Comparison of ENCODE assay signal across 8 mouse cellular contexts in the genomic region with DNA sequence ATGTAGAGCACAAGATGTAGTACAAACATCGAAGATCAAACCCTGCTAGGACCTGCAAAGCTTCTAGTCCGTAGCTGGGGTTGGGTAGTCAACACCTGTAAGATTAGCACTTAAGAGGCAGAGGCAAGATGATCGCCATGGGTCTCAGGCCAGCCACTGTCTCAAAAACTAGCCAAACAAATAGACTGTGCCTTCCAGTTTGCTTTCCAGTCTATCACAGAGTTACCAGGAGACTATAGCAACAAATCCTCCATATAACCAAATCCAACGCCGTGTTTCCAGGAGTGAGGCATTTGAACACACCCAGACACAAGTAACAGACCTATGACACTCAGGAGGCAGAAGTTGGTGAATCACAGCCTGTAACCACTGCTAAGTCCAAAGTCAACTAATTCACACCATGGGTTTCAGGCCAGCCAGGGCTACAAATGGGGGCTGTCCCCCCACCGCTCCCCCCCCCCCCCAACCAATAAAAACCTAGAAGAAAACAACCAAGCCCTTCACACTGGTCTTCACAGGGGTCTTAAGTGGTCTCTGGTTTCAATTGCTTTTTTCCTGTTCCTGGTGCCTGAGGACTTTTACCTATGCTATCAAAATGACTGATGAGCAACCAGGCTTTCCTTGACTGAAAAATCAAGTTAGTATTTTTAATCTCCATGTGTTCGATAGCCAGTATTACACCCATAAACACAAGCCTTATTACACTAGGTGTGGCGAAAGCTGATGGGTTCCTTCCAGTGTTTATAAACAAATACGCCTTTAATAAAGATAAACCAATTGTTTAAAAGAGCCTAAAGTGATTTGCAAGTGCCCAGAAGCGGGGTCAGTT. TPM values are rescaled to one million over a fixed set of nuclear protein-coding genes. Genes with fewer than 3 reads are reported as not detected.
DNase-seq lines count a peak whose midpoint lies in the region; ATAC-seq and TF ChIP-seq lines count a peak whose summit lies in the region.

No protein-coding gene starts in this region.

- WGBS in heart, embryonic 13.5 days: 50% methylated on average over 10 of the region's 10 CpGs
- 52% methylated on average over 10 of the region's 10 CpGs for WGBS in liver, postnatal 0 days (ENCODE audit: insufficient replicate concordance)

- H3K27me3 ChIP-seq in heart, embryonic 13.5 days (replicated peaks): no peaks in the 10 kb centered on the region
- H3K27me3 ChIP-seq in G1E (ENCODE audit: insufficient read depth, low read length): no peaks in the 10 kb centered on the region
- no peaks in the 10 kb centered on the region for H3K27me3 ChIP-seq in liver, postnatal 0 days (ENCODE audit: insufficient read depth, low read length)

- peak overlapping the region; percentile 83 for H3K9ac ChIP-seq in heart, embryonic 13.5 days
- peak overlapping the region; percentile 61 for H3K9ac ChIP-seq in liver, postnatal 0 days (replicated peaks)

- H3K9me3 ChIP-seq in heart, embryonic 13.5 days: no peaks in the 10 kb centered on the region
- H3K9me3 ChIP-seq in G1E (replicated peaks): no peaks in the 10 kb centered on the region
- H3K9me3 ChIP-seq in liver, postnatal 0 days (ENCODE audit: low read length): no peaks in the 10 kb centered on the region

- ATAC-seq in heart, embryonic 13.5 days (ENCODE audit: extremely low read depth, insufficient number of reproducible peaks, low FRiP score, low TSS enrichment): no peak
- no peak for ATAC-seq in G1E (ENCODE audit: extremely low read depth, insufficient number of reproducible peaks, low FRiP score, poor library complexity, severe bottlenecking)
- peak; percentile 34 for ATAC-seq in granulocyte monocyte progenitor cell, adult 5-6 weeks (replicated peaks; ENCODE audit: poor library complexity, severe bottlenecking)
- ATAC-seq in liver, postnatal 0 days: peak; percentile 40

- peaks cover 33% of the 10 kb centered on the region for H3K36me3 ChIP-seq in heart, embryonic 13.5 days
- H3K36me3 ChIP-seq in G1E (replicated peaks): peaks cover 30% of the 10 kb centered on the region
- H3K36me3 ChIP-seq in liver, postnatal 0 days (replicated peaks; ENCODE audit: insufficient read depth, low read length): peaks cover 13% of the 10 kb centered on the region

- peak overlapping the region; percentile 70 for H3K27ac ChIP-seq in heart, embryonic 13.5 days (replicated peaks)
- peak overlapping the region; percentile 52 for H3K27ac ChIP-seq in liver, postnatal 0 days (ENCODE audit: low read depth)

- TF ChIP-seq EP300 in liver, postnatal 0 days (IDR thresholded peaks at IDR 0.05; ENCODE audit: low read depth): no peak

- TF ChIP-seq CTCF in G1E (IDR thresholded peaks at IDR 0.05; ENCODE audit: low read depth, low read length): no peak
- no peak for TF ChIP-seq CTCF in liver, postnatal 0 days (IDR thresholded peaks at IDR 0.05; ENCODE audit: low read depth)

- H3K4me3 ChIP-seq in heart, embryonic 13.5 days: peak overlapping the region; percentile 67
- peak overlapping the region; percentile 71 for H3K4me3 ChIP-seq in G1E (ENCODE audit: low read depth, low read length)
- peak overlapping the region; percentile 66 for H3K4me3 ChIP-seq in liver, postnatal 0 days (ENCODE audit: low read depth, low read length)

- peaks cover 7% of the 10 kb centered on the region for H3K4me1 ChIP-seq in heart, embryonic 13.5 days
- H3K4me1 ChIP-seq in G1E (ENCODE audit: insufficient read depth, low read depth, low read length): peaks cover 19% of the 10 kb centered on the region
- H3K4me1 ChIP-seq in liver, postnatal 0 days (ENCODE audit: insufficient read depth): peaks cover 7% of the 10 kb centered on the region

- H3K4me2 ChIP-seq in heart, embryonic 13.5 days: peak overlapping the region; percentile 76
- H3K4me2 ChIP-seq in liver, postnatal 0 days (ENCODE audit: low read depth, low read length): peak overlapping the region; percentile 78

- DNase-seq in heart, adult 8-10 months (ENCODE audit: low spot score): no peak
- no peak for DNase-seq in G1E (ENCODE audit: low spot score)
- no peak for DNase-seq in liver, postnatal 0 days
- DNase-seq in left cerebral cortex, adult 11 months (ENCODE audit: low spot score): no peak
- DNase-seq in spleen, adult 18-20 months: no peak
- DNase-seq in ovary, postnatal 36 days (ENCODE audit: low spot score): no peak

RNA-seq across cellular contexts. Expression of gene Nek3, which starts 0.8 kb away (rescaled TPM):
- 4.6 and 4.9 TPM in 2 replicates for polyA plus RNA-seq in heart, embryonic 13.5 days (2015; fragmentation: Nextera tagmentation; extraction: Ambion mirVana)
- 1 to 10 TPM; 1.7 to 2.6 (median 1.8) TPM for total RNA-seq in heart, adult 8-10 months (2022)
- total RNA-seq in G1E (2014; fragmentation: Nextera tagmentation) (4.4 and 14.9 TPM in 2 replicates), G1E (2017) (5.3 and 5.7 TPM in 2 replicates)
- polyA plus RNA-seq in G1E (2012): 1.1 and 1.4 TPM in 2 replicates
- total RNA-seq in granulocyte monocyte progenitor cell, adult 5-6 weeks (2014; fragmentation: Nextera tagmentation): 1.1 and 1.9 TPM in 2 replicates
- 3.1 and 7.2 TPM in 2 replicates for total RNA-seq in granulocyte monocyte progenitor cell, adult 5-6 weeks (2017)
- polyA plus RNA-seq in liver, postnatal 0 days (2015; fragmentation: Nextera tagmentation; extraction: Ambion mirVana): 0.96 and 1.2 TPM in 2 replicates

RNA-seq across cellular contexts. Expression of gene Ckap2, which starts 20.2 kb away (rescaled TPM):
- polyA plus RNA-seq in heart, embryonic 13.5 days (2015; fragmentation: Nextera tagmentation; extraction: Ambion mirVana): 31.6 and 33.3 TPM in 2 replicates
- total RNA-seq in heart, adult 8-10 months (2022): 1 to 10 TPM in 1 of 4 experiments, under 1 TPM in 3; 0.19 to 1.6 (median 0.38) TPM
- total RNA-seq in G1E (2014; fragmentation: Nextera tagmentation) (28.2 and 63.9 TPM in 2 replicates), G1E (2017) (40.3 and 45.4 TPM in 2 replicates)
- 8.9 TPM in 2 replicates for polyA plus RNA-seq in G1E (2012)
- 35.7 and 43.3 TPM in 2 replicates for total RNA-seq in granulocyte monocyte progenitor cell, adult 5-6 weeks (2014; fragmentation: Nextera tagmentation)
- total RNA-seq in granulocyte monocyte progenitor cell, adult 5-6 weeks (2017): 32.7 and 39.6 TPM in 2 replicates
- polyA plus RNA-seq in liver, postnatal 0 days (2015; fragmentation: Nextera tagmentation; extraction: Ambion mirVana): 9.4 and 10.0 TPM in 2 replicates

RNA-seq across cellular contexts. Expression of gene Vps36, which starts 27.1 kb away (rescaled TPM):
- polyA plus RNA-seq in heart, embryonic 13.5 days (2015; fragmentation: Nextera tagmentation; extraction: Ambion mirVana): 22.6 and 23.4 TPM in 2 replicates
- 10 to 100 TPM; 20.1 to 22.2 (median 21.0) TPM for total RNA-seq in heart, adult 8-10 months (2022)
- total RNA-seq in G1E (2014; fragmentation: Nextera tagmentation): 41.1 and 55.0 TPM in 2 replicates
- 43.2 and 43.3 TPM in 2 replicates for total RNA-seq in G1E (2017)
- 7.8 and 9.7 TPM in 2 replicates for polyA plus RNA-seq in G1E (2012)
- total RNA-seq in granulocyte monocyte progenitor cell, adult 5-6 weeks (2014; fragmentation: Nextera tagmentation): 30.2 and 45.5 TPM in 2 replicates
- 44.6 and 50.3 TPM in 2 replicates for total RNA-seq in granulocyte monocyte progenitor cell, adult 5-6 weeks (2017)
- polyA plus RNA-seq in liver, postnatal 0 days (2015; fragmentation: Nextera tagmentation; extraction: Ambion mirVana): 10.4 and 10.6 TPM in 2 replicates

RNA-seq across cellular contexts. Expression of gene Nek5, which starts 40.6 kb away (rescaled TPM):
- polyA plus RNA-seq in heart, embryonic 13.5 days (2015; fragmentation: Nextera tagmentation; extraction: Ambion mirVana): 0.14 and 0.44 TPM in 2 replicates
- total RNA-seq in heart, adult 8-10 months (2022): not detected
- not detected in 2 replicates for total RNA-seq in G1E (2014; fragmentation: Nextera tagmentation)
- 0.16 TPM in 1 of 2 replicates, not detected in the other for total RNA-seq in G1E (2017)
- not detected in 2 replicates for polyA plus RNA-seq in G1E (2012)
- not detected in 2 replicates for total RNA-seq in granulocyte monocyte progenitor cell, adult 5-6 weeks (2014; fragmentation: Nextera tagmentation)
- total RNA-seq in granulocyte monocyte progenitor cell, adult 5-6 weeks (2017): not detected in 2 replicates
- 0.12 and 0.26 TPM in 2 replicates for polyA plus RNA-seq in liver, postnatal 0 days (2015; fragmentation: Nextera tagmentation; extraction: Ambion mirVana)

Comparison
In these comparisons a context has a peak if more than half of its experiments do, and no peak if none do; other contexts are left out.
1. ATAC-seq: peak in granulocyte monocyte progenitor cell, adult 5-6 weeks (single experiment) and liver, postnatal 0 days (single experiment); none in heart, embryonic 13.5 days (single experiment) and G1E (single experiment).
2. RNA of gene Ckap2, which starts 20.2 kb away (total RNA-seq): 28.2 to 63.9 TPM in G1E and 32.7 to 43.3 TPM in granulocyte monocyte progenitor cell, adult 5-6 weeks; 0.19 to 1.6 TPM in heart, adult 8-10 months; every median in the first group is over 10 times any median in the second.
3. Peak in every context shown above with its lines, with median percentiles within 50 percentile points of each other: H3K4me3 ChIP-seq.